Mouse (Mus musculus) stomach, postnatal 0 days (tissue): ENCODE results near the gene Uri1. TPM values are rescaled to one million over a fixed set of nuclear protein-coding genes. Genes with fewer than 3 reads are reported as not detected.

Source experiments
- ATAC-seq: fragments of 200-750 bp; cut with Nextera tagmentation; 2 replicates; pipeline ENCODE4 v1.8.0; 2017; ENCODE audit not compliant: low FRiP score, low TSS enrichment
- DNase-seq: peaks from one replicate; pipeline ENCODE4 v3.0.0-alpha.2; 2016; ENCODE audit warnings: low spot score
- H3K27ac ChIP-seq: fragments of 300-500 bp; sonication (generic); replicated peaks from 2 replicates; pipeline ENCODE4 v1.5.1; 2014; ENCODE audit warnings: mild to moderate bottlenecking, control low read depth
- H3K27me3 ChIP-seq: fragments of 300-500 bp; sonication (generic); 2 replicates; pipeline ENCODE4 v1.6.1; 2014; ENCODE audit warnings: low read length; ENCODE audit not compliant: control insufficient read depth, insufficient read depth
- H3K36me3 ChIP-seq: fragments of 300-500 bp; sonication (generic); 2 replicates; pipeline ENCODE4 v1.6.1; 2014; ENCODE audit warnings: low read length, mixed read lengths; ENCODE audit not compliant: control insufficient read depth, insufficient read depth
- H3K4me1 ChIP-seq: fragments of 300-500 bp; sonication (generic); replicated peaks from 2 replicates; pipeline ENCODE4 v1.6.1; 2014; ENCODE audit warnings: antibody characterized with exemption; ENCODE audit not compliant: control insufficient read depth, insufficient read depth
- H3K4me2 ChIP-seq: fragments of 300-500 bp; sonication (generic); replicated peaks from 2 replicates; pipeline ENCODE4 v1.6.1; 2014; ENCODE audit warnings: low read depth, mild to moderate bottlenecking, control low read depth, moderate library complexity
- H3K4me3 ChIP-seq: fragments of 300-500 bp; sonication (generic); 2 replicates; pipeline ENCODE4 v1.5.1; 2014; ENCODE audit warnings: low read depth, low read length, control low read depth
- H3K9ac ChIP-seq: fragments of 300-500 bp; sonication (generic); 2 replicates; pipeline ENCODE4 v1.6.1; 2014; ENCODE audit warnings: mild to moderate bottlenecking, low read length, control low read depth, mixed read lengths
- H3K9me3 ChIP-seq: fragments of 300-500 bp; sonication (generic); 2 replicates; pipeline ENCODE4 v1.6.1; 2016; ENCODE audit warnings: low read length; ENCODE audit not compliant: control insufficient read depth
- CTCF ChIP-seq: IDR thresholded peaks from 2 replicates; pipeline ENCODE4 v1.5.1; 2016; ENCODE audit warnings: antibody characterized with exemption, low read depth, mild to moderate bottlenecking, moderate library complexity
- EP300 ChIP-seq: optimal IDR thresholded peaks from 2 replicates; pipeline ENCODE3; 2016; ENCODE audit warnings: antibody characterized with exemption
- WGBS: fragments of 180-500 bp; shearing (Covaris S2); extraction: QIAGEN DNeasy Blood & Tissue Kit; methylation state at CpG from one replicate; pipeline ENCODE4 v1.1.7; 2014; 5-methylcytosine and 5-hydroxymethylcytosine counted together
- polyA plus RNA-seq: library from polyadenylated mRNA; unstranded; fragments of >200 nt; fragmentation: Nextera tagmentation; extraction: Ambion mirVana; gene quantifications from 2 replicates; pipeline ENCODE4 v1.2.1, GENCODE M21; 2015

The Uri1 gene
- polyA plus RNA-seq: 28.0 and 31.6 TPM in 2 replicates

GRCm38 (mm10) chr7:38023451-38023850, at the start of gene Uri1:
Uri1 (minus strand) TSS chr7:38023551.
- H3K27ac ChIP-seq: no peak within 1 kb of the TSS
- H3K36me3 ChIP-seq: no peaks in the 10 kb centered on the region
- H3K27me3 ChIP-seq: no peaks in the 10 kb centered on the region
- no peaks in the 10 kb centered on the region for H3K9me3 ChIP-seq
- no peak for TF ChIP-seq CTCF
- TF ChIP-seq EP300: no peak
- H3K9ac ChIP-seq: no peak within 1 kb of the TSS
- no peaks in the 10 kb centered on the region for H3K4me1 ChIP-seq
- ATAC-seq (no peak), DNase-seq (no peak)
- WGBS: 84% methylated on average over 8 of the region's 8 CpGs
- H3K4me2 ChIP-seq: no peak within 1 kb of the TSS
- H3K4me3 ChIP-seq: no peak within 1 kb of the TSS

DNA sequence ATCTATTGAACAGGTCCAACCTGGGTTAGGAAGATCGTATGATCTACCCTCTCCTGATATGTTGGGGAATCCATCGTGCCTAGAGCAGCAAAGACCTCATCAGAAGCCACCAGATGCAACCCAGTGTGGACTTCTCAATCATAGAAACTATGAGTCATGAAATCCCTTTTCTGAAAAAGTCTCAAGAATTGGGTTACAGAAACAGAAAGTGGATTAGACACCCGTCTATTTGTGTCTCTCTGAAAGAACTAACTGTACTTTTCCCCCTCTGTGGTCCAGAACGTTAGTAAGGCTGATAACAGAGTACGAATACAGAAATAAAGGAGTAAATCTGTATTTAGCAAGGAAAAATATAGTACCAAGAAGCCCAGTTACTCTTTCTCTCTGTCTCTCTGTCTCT, 47.7 kb upstream of the Uri1 start:
- Histone ChIP-seq H3K27ac (no peak overlapping the region), H3K9ac (no peak overlapping the region), H3K4me1 (no peaks in the 10 kb centered on the region), H3K9me3 (no peaks in the 10 kb centered on the region), H3K4me2 (no peak overlapping the region), H3K27me3 (no peaks in the 10 kb centered on the region), H3K36me3 (no peaks in the 10 kb centered on the region), H3K4me3 (no peak overlapping the region)
- no peak for ATAC-seq
- no peak for DNase-seq
- no peak for TF ChIP-seq EP300
- TF ChIP-seq CTCF: no peak
- WGBS: 64% methylated on average over 5 of the region's 5 CpGs

DNA sequence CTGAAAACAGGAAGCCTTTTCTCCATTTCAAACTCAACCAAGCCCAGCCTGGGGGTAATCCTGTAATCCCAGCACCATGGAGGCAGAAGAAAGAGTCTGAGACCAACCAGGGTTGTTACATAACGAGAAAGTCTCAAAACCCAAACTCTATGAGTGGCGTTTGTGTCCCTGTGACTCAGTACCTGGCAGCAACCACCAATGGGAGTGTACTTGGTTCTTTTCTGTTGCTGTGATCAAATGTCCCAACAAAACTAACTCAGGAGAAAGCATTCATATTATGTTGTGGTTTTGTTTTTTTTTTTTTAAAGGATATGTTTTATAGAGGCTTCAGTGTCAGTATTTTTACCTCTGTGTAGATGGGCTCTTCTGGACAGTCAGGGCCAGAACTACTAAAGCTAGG, 47.3 kb upstream of the Uri1 start:
- no peak overlapping the region for H3K4me2 ChIP-seq
- 29% methylated on average over 2 of the region's 2 CpGs for WGBS

GRCm38 (mm10) chr7:38064431-38064830, 41.1 kb upstream of the Uri1 start:
- ATAC-seq (no peak), DNase-seq (no peak)
- WGBS: 41% methylated on average over 4 of the region's 4 CpGs
- Histone ChIP-seq H3K9me3 (no peaks in the 10 kb centered on the region), H3K4me1 (0 out of 2 replicates have a peak, but pooled peaks cover 3% of the 10 kb centered on the region), H3K27me3 (no peaks in the 10 kb centered on the region), H3K9ac (no peak overlapping the region), H3K4me3 (no peak overlapping the region), H3K36me3 (no peaks in the 10 kb centered on the region), H3K4me2 (no peak overlapping the region), H3K27ac (no peak overlapping the region)
- no peak for TF ChIP-seq CTCF
- TF ChIP-seq EP300: no peak

More for the DNA sequence above, 47.3 kb upstream of the Uri1 start:
- Histone ChIP-seq H3K27ac (no peak overlapping the region), H3K36me3 (no peaks in the 10 kb centered on the region), H3K27me3 (no peaks in the 10 kb centered on the region), H3K9me3 (no peaks in the 10 kb centered on the region), H3K4me1 (no peaks in the 10 kb centered on the region), H3K4me3 (no peak overlapping the region), H3K9ac (no peak overlapping the region)
- DNase-seq (no peak), ATAC-seq (no peak)
- TF ChIP-seq EP300: no peak

DNA sequence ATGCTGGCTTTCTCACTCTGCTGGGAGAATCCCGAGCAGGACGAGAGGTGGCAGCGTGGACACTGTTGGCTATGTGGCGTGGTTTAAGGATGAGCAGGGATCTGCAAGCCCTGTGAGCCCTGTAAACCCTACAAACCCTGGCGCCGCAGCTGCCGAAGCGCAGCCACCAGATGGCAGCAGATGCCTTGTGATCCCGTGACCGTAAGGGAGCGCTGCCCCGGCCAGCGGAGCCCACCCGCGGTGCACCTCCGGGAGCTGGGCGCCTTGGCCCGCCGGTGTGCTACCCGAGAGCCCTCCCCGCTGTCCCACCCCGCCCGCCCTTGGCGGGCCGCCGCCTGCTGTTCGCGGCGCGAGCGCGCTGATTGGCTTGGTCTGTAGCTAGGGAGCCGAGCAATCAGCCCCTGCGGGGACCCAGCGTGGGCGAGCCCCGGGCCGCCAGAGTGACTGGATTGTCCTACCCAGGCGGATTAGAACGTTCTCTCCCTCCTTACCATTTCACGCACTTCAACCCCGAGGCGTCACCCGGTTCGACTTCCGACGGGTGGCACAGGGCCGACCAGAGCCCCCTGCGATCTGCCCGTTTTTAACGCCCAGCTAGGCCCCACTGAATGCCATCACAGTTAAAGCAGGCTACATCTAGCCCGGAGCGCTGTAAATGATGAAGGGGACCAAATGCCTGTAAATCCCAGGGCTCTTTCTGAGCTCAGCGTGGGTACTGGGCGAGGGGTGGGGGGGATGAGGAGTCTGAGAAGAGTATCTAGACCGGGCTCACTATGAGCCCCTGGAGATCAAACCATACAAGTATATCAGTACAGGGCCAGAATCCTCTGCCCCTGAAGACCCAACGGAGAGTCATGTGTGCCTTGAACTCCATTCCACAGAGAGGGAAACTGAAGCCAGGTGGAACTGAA, 38.0 kb upstream of the Uri1 start:
- Histone ChIP-seq H3K27me3 (no peaks in the 10 kb centered on the region), H3K9me3 (no peaks in the 10 kb centered on the region), H3K4me1 (0 out of 2 replicates have a peak, but pooled peaks cover 3% of the 10 kb centered on the region), H3K4me3 (peak overlapping the region; percentile 51), H3K27ac (0 out of 2 replicates have a peak overlapping the region, but pooled peaks have one; percentile 13), H3K36me3 (no peaks in the 10 kb centered on the region), H3K4me2 (peak overlapping the region; percentile 86), H3K9ac (peak overlapping the region; percentile 61)
- TF ChIP-seq EP300 (no peak), CTCF (peak; percentile 93)
- ATAC-seq: peak; percentile 94
- DNase-seq: peak; percentile 88
- WGBS: under 1% methylated on average over 57 of the region's 57 CpGs

GRCm38 (mm10) chr7:38059636-38060330, 36.4 kb upstream of the Uri1 start:
- no peak overlapping the region for H3K4me3 ChIP-seq
- no peaks in the 10 kb centered on the region for H3K27me3 ChIP-seq
- ATAC-seq (no peak), DNase-seq (no peak)
- 71% methylated on average over 8 of the region's 8 CpGs for WGBS
- no peak overlapping the region for H3K9ac ChIP-seq
- no peaks in the 10 kb centered on the region for H3K36me3 ChIP-seq
- H3K4me1 ChIP-seq: 0 out of 2 replicates have a peak, but pooled peaks cover 3% of the 10 kb centered on the region
- no peak overlapping the region for H3K4me2 ChIP-seq
- TF ChIP-seq CTCF (no peak), EP300 (no peak)
- H3K27ac ChIP-seq: no peak overlapping the region
- no peaks in the 10 kb centered on the region for H3K9me3 ChIP-seq
